Mouse (Mus musculus): ENCODE results near the gene Gm20696. TPM values are rescaled to one million over a fixed set of nuclear protein-coding genes. Genes with fewer than 3 reads are reported as not detected.

Gene Gm20696
- polyA plus RNA-seq, 1 experiment, result 3.0 TPM

- Histone ChIP-seq H3K4me1 (ENCODE audit: control insufficient read depth, insufficient read depth, low read length) (peaks cover 25% of the 10 kb centered on the region), H3K4me3 (ENCODE audit: insufficient read depth, low read length) (no peak overlapping the region), H3K27ac (ENCODE audit: insufficient read depth, low read depth, low read length) (no peak overlapping the region)
- TF ChIP-seq CTCF (IDR thresholded peaks at IDR 0.05; ENCODE audit: low read depth, low read length) (no peak), POLR2A (IDR thresholded peaks at IDR 0.05; ENCODE audit: borderline replicate concordance, low read depth, low read length) (no peak)
These were observed 326.4 kb downstream of the Gm20696 start for GRCm38 (mm10) chr6:99339986-99340721.

GRCm38 (mm10) chr6:99339343-99339620, 327.3 kb downstream of the Gm20696 start:
- Histone ChIP-seq H3K27ac (ENCODE audit: insufficient read depth, low read depth, low read length) (no peak overlapping the region), H3K4me3 (ENCODE audit: insufficient read depth, low read length) (no peak overlapping the region), H3K4me1 (ENCODE audit: control insufficient read depth, insufficient read depth, low read length) (peaks cover 19% of the 10 kb centered on the region)
- no peak for TF ChIP-seq CTCF (IDR thresholded peaks at IDR 0.05; ENCODE audit: low read depth, low read length)
- TF ChIP-seq POLR2A (IDR thresholded peaks at IDR 0.05; ENCODE audit: borderline replicate concordance, low read depth, low read length), result no peak

- Histone ChIP-seq H3K27ac (ENCODE audit: insufficient read depth, low read depth, low read length) (no peak overlapping the region), H3K4me3 (ENCODE audit: insufficient read depth, low read length) (no peak overlapping the region)
These were observed 327.8 kb downstream of the Gm20696 start for GRCm38 (mm10) chr6:99338593-99339342.

GRCm38 (mm10) chr6:99338174-99338573, 328.4 kb downstream of the Gm20696 start:
- Histone ChIP-seq H3K27ac (ENCODE audit: insufficient read depth, low read depth, low read length) (no peak overlapping the region), H3K4me3 (ENCODE audit: insufficient read depth, low read length) (no peak overlapping the region), H3K4me1 (ENCODE audit: control insufficient read depth, insufficient read depth, low read length) (peaks cover 10% of the 10 kb centered on the region)
- no peak for TF ChIP-seq CTCF (IDR thresholded peaks at IDR 0.05; ENCODE audit: low read depth, low read length)
- no peak for TF ChIP-seq POLR2A (IDR thresholded peaks at IDR 0.05; ENCODE audit: borderline replicate concordance, low read depth, low read length)

More at GRCm38 (mm10) chr6:99338593-99339342, 327.8 kb downstream of the Gm20696 start:
- TF ChIP-seq CTCF (IDR thresholded peaks at IDR 0.05; ENCODE audit: low read depth, low read length) (no peak), POLR2A (IDR thresholded peaks at IDR 0.05; ENCODE audit: borderline replicate concordance, low read depth, low read length) (no peak)
- peaks cover 13% of the 10 kb centered on the region for H3K4me1 ChIP-seq (ENCODE audit: control insufficient read depth, insufficient read depth, low read length)

- H3K27ac ChIP-seq (ENCODE audit: insufficient read depth, low read depth, low read length), result no peak overlapping the region
- peaks cover 10% of the 10 kb centered on the region for H3K4me1 ChIP-seq (ENCODE audit: control insufficient read depth, insufficient read depth, low read length)
- H3K4me3 ChIP-seq (ENCODE audit: insufficient read depth, low read length), result no peak overlapping the region
- TF ChIP-seq CTCF (IDR thresholded peaks at IDR 0.05; ENCODE audit: low read depth, low read length) (no peak), POLR2A (IDR thresholded peaks at IDR 0.05; ENCODE audit: borderline replicate concordance, low read depth, low read length) (no peak)
These were observed 329.0 kb downstream of the Gm20696 start for GRCm38 (mm10) chr6:99337575-99337974.

- TF ChIP-seq POLR2A (IDR thresholded peaks at IDR 0.05; ENCODE audit: borderline replicate concordance, low read depth, low read length) (no peak), CTCF (IDR thresholded peaks at IDR 0.05; ENCODE audit: low read depth, low read length) (no peak)
- Histone ChIP-seq H3K4me3 (ENCODE audit: insufficient read depth, low read length) (no peak overlapping the region), H3K27ac (ENCODE audit: insufficient read depth, low read depth, low read length) (no peak overlapping the region), H3K4me1 (ENCODE audit: control insufficient read depth, insufficient read depth, low read length) (peaks cover 10% of the 10 kb centered on the region)
These were observed 330.4 kb downstream of the Gm20696 start for GRCm38 (mm10) chr6:99336191-99336590.

- Histone ChIP-seq H3K4me1 (ENCODE audit: control insufficient read depth, insufficient read depth, low read length) (peaks cover 10% of the 10 kb centered on the region), H3K4me3 (ENCODE audit: insufficient read depth, low read length) (no peak overlapping the region), H3K27ac (ENCODE audit: insufficient read depth, low read depth, low read length) (no peak overlapping the region)
- no peak for TF ChIP-seq POLR2A (IDR thresholded peaks at IDR 0.05; ENCODE audit: borderline replicate concordance, low read depth, low read length)
- no peak for TF ChIP-seq CTCF (IDR thresholded peaks at IDR 0.05; ENCODE audit: low read depth, low read length)
These were observed 331.3 kb downstream of the Gm20696 start for GRCm38 (mm10) chr6:99335174-99335830.

- no peak overlapping the region for H3K4me3 ChIP-seq (ENCODE audit: insufficient read depth, low read length)
- H3K4me1 ChIP-seq (ENCODE audit: control insufficient read depth, insufficient read depth, low read length), result peaks cover 7% of the 10 kb centered on the region
- no peak overlapping the region for H3K27ac ChIP-seq (ENCODE audit: insufficient read depth, low read depth, low read length)
- TF ChIP-seq POLR2A (IDR thresholded peaks at IDR 0.05; ENCODE audit: borderline replicate concordance, low read depth, low read length) (no peak), CTCF (IDR thresholded peaks at IDR 0.05; ENCODE audit: low read depth, low read length) (no peak)
These were observed 332.3 kb downstream of the Gm20696 start for GRCm38 (mm10) chr6:99334255-99334654.

GRCm38 (mm10) chr6:99333127-99333526, 333.5 kb downstream of the Gm20696 start:
- peaks cover 5% of the 10 kb centered on the region for H3K4me1 ChIP-seq (ENCODE audit: control insufficient read depth, insufficient read depth, low read length)
- H3K27ac ChIP-seq (ENCODE audit: insufficient read depth, low read depth, low read length), result no peak overlapping the region

GRCm38 (mm10) chr6:99330169-99330568, 336.4 kb downstream of the Gm20696 start:
- H3K4me3 ChIP-seq (ENCODE audit: insufficient read depth, low read length), result no peak overlapping the region
- no peak overlapping the region for H3K27ac ChIP-seq (ENCODE audit: insufficient read depth, low read depth, low read length)
- peaks cover under 1% of the 10 kb centered on the region; the same call in 1 of the 2 replicates for H3K4me1 ChIP-seq (ENCODE audit: control insufficient read depth, insufficient read depth, low read length)
- no peak for TF ChIP-seq POLR2A (IDR thresholded peaks at IDR 0.05; ENCODE audit: borderline replicate concordance, low read depth, low read length)

More at GRCm38 (mm10) chr6:99333127-99333526, 333.5 kb downstream of the Gm20696 start:
- H3K4me3 ChIP-seq (ENCODE audit: insufficient read depth, low read length), result no peak overlapping the region
- TF ChIP-seq CTCF (IDR thresholded peaks at IDR 0.05; ENCODE audit: low read depth, low read length), result no peak
- TF ChIP-seq POLR2A (IDR thresholded peaks at IDR 0.05; ENCODE audit: borderline replicate concordance, low read depth, low read length), result no peak

Measured in bone marrow macrophage, adult 2 months (primary cell).